Mouse (Mus musculus): ENCODE measurements around the gene Zfp652. TPM values are rescaled to one million over a fixed set of nuclear protein-coding genes. Genes with fewer than 3 reads are reported as not detected.

Gene Zfp652
- polyA plus RNA-seq, 1 experiment from 2014 or later = 7.3 TPM

GRCm38 (mm10) chr11:95857306-95857705, 144.8 kb downstream of the Zfp652 start:
- H3K4me3 ChIP-seq (ENCODE audit: low read depth, low read length) = no peak overlapping the region
- H3K9me3 ChIP-seq (replicated peaks; ENCODE audit: control insufficient read depth, low read length) = no peaks in the 10 kb centered on the region
- no peak overlapping the region for H3K9ac ChIP-seq (ENCODE audit: low read depth, low read length)
- peak overlapping the region; percentile 2; the same call in 1 of the 2 replicates for H3K4me2 ChIP-seq
- H3K27me3 ChIP-seq (ENCODE audit: control insufficient read depth, insufficient read depth, low read length) = no peaks in the 10 kb centered on the region
- 78% methylated on average over 4 of the region's 4 CpGs for WGBS (ENCODE audit: insufficient replicate concordance)
- ATAC-seq (replicated peaks; ENCODE audit: insufficient number of reproducible peaks, low FRiP score, low TSS enrichment) = no peak
- H3K27ac ChIP-seq (ENCODE audit: low read depth, low read length) = no peak overlapping the region
- H3K4me1 ChIP-seq (ENCODE audit: control insufficient read depth, insufficient read depth, low read length) = peaks cover 9% of the 10 kb centered on the region
- no peaks in the 10 kb centered on the region for H3K36me3 ChIP-seq (ENCODE audit: control insufficient read depth, insufficient read depth, low read length)

GRCm38 (mm10) chr11:95857716-95858527, 145.4 kb downstream of the Zfp652 start:
- H3K4me1 ChIP-seq (ENCODE audit: control insufficient read depth, insufficient read depth, low read length) = peaks cover 9% of the 10 kb centered on the region
- no peaks in the 10 kb centered on the region for H3K9me3 ChIP-seq (replicated peaks; ENCODE audit: control insufficient read depth, low read length)
- peak overlapping the region; percentile 82 for H3K9ac ChIP-seq (ENCODE audit: low read depth, low read length)
- 23% methylated on average over 21 of the region's 21 CpGs for WGBS (ENCODE audit: insufficient replicate concordance)
- peak overlapping the region; percentile 91 for H3K4me2 ChIP-seq
- no peaks in the 10 kb centered on the region for H3K36me3 ChIP-seq (ENCODE audit: control insufficient read depth, insufficient read depth, low read length)
- ATAC-seq (replicated peaks; ENCODE audit: insufficient number of reproducible peaks, low FRiP score, low TSS enrichment) = no peak
- peak overlapping the region; percentile 88 for H3K27ac ChIP-seq (ENCODE audit: low read depth, low read length)
- H3K27me3 ChIP-seq (ENCODE audit: control insufficient read depth, insufficient read depth, low read length) = no peaks in the 10 kb centered on the region
- H3K4me3 ChIP-seq (ENCODE audit: low read depth, low read length) = peak overlapping the region; percentile 76

- peaks cover 9% of the 10 kb centered on the region for H3K4me1 ChIP-seq (ENCODE audit: control insufficient read depth, insufficient read depth, low read length)
- H3K27ac ChIP-seq (ENCODE audit: low read depth, low read length) = peak overlapping the region; percentile 88
- under 1% methylated on average over 58 of the region's 58 CpGs for WGBS (ENCODE audit: insufficient replicate concordance)
- no peaks in the 10 kb centered on the region for H3K36me3 ChIP-seq (ENCODE audit: control insufficient read depth, insufficient read depth, low read length)
- H3K9me3 ChIP-seq (replicated peaks; ENCODE audit: control insufficient read depth, low read length) = no peaks in the 10 kb centered on the region
- peak overlapping the region; percentile 91 for H3K4me2 ChIP-seq
- H3K27me3 ChIP-seq (ENCODE audit: control insufficient read depth, insufficient read depth, low read length) = no peaks in the 10 kb centered on the region
- H3K4me3 ChIP-seq (ENCODE audit: low read depth, low read length) = peak overlapping the region; percentile 76
- peak overlapping the region; percentile 82 for H3K9ac ChIP-seq (ENCODE audit: low read depth, low read length)
- ATAC-seq (replicated peaks; ENCODE audit: insufficient number of reproducible peaks, low FRiP score, low TSS enrichment) = peak; percentile 96
Measured at GRCm38 (mm10) chr11:95858528-95859467, 146.3 kb downstream of the Zfp652 start.

- Histone ChIP-seq H3K4me3 (ENCODE audit: low read depth, low read length) (peak overlapping the region; percentile 76), H3K9me3 (replicated peaks; ENCODE audit: control insufficient read depth, low read length) (no peaks in the 10 kb centered on the region), H3K36me3 (ENCODE audit: control insufficient read depth, insufficient read depth, low read length) (no peaks in the 10 kb centered on the region), H3K4me1 (ENCODE audit: control insufficient read depth, insufficient read depth, low read length) (peaks cover 9% of the 10 kb centered on the region), H3K27me3 (ENCODE audit: control insufficient read depth, insufficient read depth, low read length) (no peaks in the 10 kb centered on the region), H3K4me2 (peak overlapping the region; percentile 91), H3K27ac (ENCODE audit: low read depth, low read length) (peak overlapping the region; percentile 88), H3K9ac (ENCODE audit: low read depth, low read length) (peak overlapping the region; percentile 80)
- ATAC-seq (replicated peaks; ENCODE audit: insufficient number of reproducible peaks, low FRiP score, low TSS enrichment) = peak; percentile 64
- WGBS (ENCODE audit: insufficient replicate concordance) = under 1% methylated on average over 35 of the region's 35 CpGs
Measured at GRCm38 (mm10) chr11:95859468-95859855, 147.0 kb downstream of the Zfp652 start.

- peaks cover 9% of the 10 kb centered on the region for H3K4me1 ChIP-seq (ENCODE audit: control insufficient read depth, insufficient read depth, low read length)
- peak overlapping the region; percentile 91 for H3K4me2 ChIP-seq
- H3K27ac ChIP-seq (ENCODE audit: low read depth, low read length) = peak overlapping the region; percentile 88
- H3K36me3 ChIP-seq (ENCODE audit: control insufficient read depth, insufficient read depth, low read length) = no peaks in the 10 kb centered on the region
- 22% methylated on average over 3 of the region's 3 CpGs for WGBS (ENCODE audit: insufficient replicate concordance)
- H3K9me3 ChIP-seq (replicated peaks; ENCODE audit: control insufficient read depth, low read length) = no peaks in the 10 kb centered on the region
- H3K4me3 ChIP-seq (ENCODE audit: low read depth, low read length) = peak overlapping the region; percentile 76
- peak overlapping the region; percentile 80 for H3K9ac ChIP-seq (ENCODE audit: low read depth, low read length)
- no peaks in the 10 kb centered on the region for H3K27me3 ChIP-seq (ENCODE audit: control insufficient read depth, insufficient read depth, low read length)
- no peak for ATAC-seq (replicated peaks; ENCODE audit: insufficient number of reproducible peaks, low FRiP score, low TSS enrichment)
Measured at GRCm38 (mm10) chr11:95860071-95860490, 147.6 kb downstream of the Zfp652 start.

GRCm38 (mm10) chr11:95861397-95861796, 148.9 kb downstream of the Zfp652 start:
- no peak for ATAC-seq (replicated peaks; ENCODE audit: insufficient number of reproducible peaks, low FRiP score, low TSS enrichment)
- Histone ChIP-seq H3K27ac (ENCODE audit: low read depth, low read length) (no peak overlapping the region), H3K27me3 (ENCODE audit: control insufficient read depth, insufficient read depth, low read length) (no peaks in the 10 kb centered on the region), H3K4me3 (ENCODE audit: low read depth, low read length) (no peak overlapping the region), H3K36me3 (ENCODE audit: control insufficient read depth, insufficient read depth, low read length) (no peaks in the 10 kb centered on the region), H3K4me2 (no peak overlapping the region), H3K9me3 (replicated peaks; ENCODE audit: control insufficient read depth, low read length) (no peaks in the 10 kb centered on the region), H3K4me1 (ENCODE audit: control insufficient read depth, insufficient read depth, low read length) (peaks cover 9% of the 10 kb centered on the region), H3K9ac (ENCODE audit: low read depth, low read length) (no peak overlapping the region)
- WGBS (ENCODE audit: insufficient replicate concordance) = 90% methylated on average over 8 of the region's 8 CpGs

- ATAC-seq (replicated peaks; ENCODE audit: insufficient number of reproducible peaks, low FRiP score, low TSS enrichment) = no peak
- Histone ChIP-seq H3K27me3 (ENCODE audit: control insufficient read depth, insufficient read depth, low read length) (no peaks in the 10 kb centered on the region), H3K4me3 (ENCODE audit: low read depth, low read length) (no peak overlapping the region), H3K27ac (ENCODE audit: low read depth, low read length) (no peak overlapping the region), H3K4me1 (ENCODE audit: control insufficient read depth, insufficient read depth, low read length) (no peaks in the 10 kb centered on the region), H3K4me2 (no peak overlapping the region), H3K9ac (ENCODE audit: low read depth, low read length) (no peak overlapping the region), H3K9me3 (replicated peaks; ENCODE audit: control insufficient read depth, low read length) (no peaks in the 10 kb centered on the region), H3K36me3 (ENCODE audit: control insufficient read depth, insufficient read depth, low read length) (no peaks in the 10 kb centered on the region)
- WGBS (ENCODE audit: insufficient replicate concordance) = 69% methylated on average over 4 of the region's 4 CpGs
Measured at GRCm38 (mm10) chr11:95869442-95869841, 157.0 kb downstream of the Zfp652 start.

- no peaks in the 10 kb centered on the region for H3K9me3 ChIP-seq (replicated peaks; ENCODE audit: control insufficient read depth, low read length)
- no peaks in the 10 kb centered on the region for H3K27me3 ChIP-seq (ENCODE audit: control insufficient read depth, insufficient read depth, low read length)
- H3K27ac ChIP-seq (ENCODE audit: low read depth, low read length) = no peak overlapping the region
- H3K4me2 ChIP-seq = no peak overlapping the region
- no peak for ATAC-seq (replicated peaks; ENCODE audit: insufficient number of reproducible peaks, low FRiP score, low TSS enrichment)
- H3K9ac ChIP-seq (ENCODE audit: low read depth, low read length) = no peak overlapping the region
- H3K36me3 ChIP-seq (ENCODE audit: control insufficient read depth, insufficient read depth, low read length) = no peaks in the 10 kb centered on the region
- 69% methylated on average over 6 of the region's 6 CpGs for WGBS (ENCODE audit: insufficient replicate concordance)
- H3K4me1 ChIP-seq (ENCODE audit: control insufficient read depth, insufficient read depth, low read length) = no peaks in the 10 kb centered on the region
- no peak overlapping the region for H3K4me3 ChIP-seq (ENCODE audit: low read depth, low read length)
Measured at GRCm38 (mm10) chr11:95869918-95870470, 157.5 kb downstream of the Zfp652 start.

Data from heart, embryonic 11.5 days (tissue).